Mouse (Mus musculus): Measurements from ENCODE around the gene Wfdc6a.

Wfdc6a gene

DNA sequence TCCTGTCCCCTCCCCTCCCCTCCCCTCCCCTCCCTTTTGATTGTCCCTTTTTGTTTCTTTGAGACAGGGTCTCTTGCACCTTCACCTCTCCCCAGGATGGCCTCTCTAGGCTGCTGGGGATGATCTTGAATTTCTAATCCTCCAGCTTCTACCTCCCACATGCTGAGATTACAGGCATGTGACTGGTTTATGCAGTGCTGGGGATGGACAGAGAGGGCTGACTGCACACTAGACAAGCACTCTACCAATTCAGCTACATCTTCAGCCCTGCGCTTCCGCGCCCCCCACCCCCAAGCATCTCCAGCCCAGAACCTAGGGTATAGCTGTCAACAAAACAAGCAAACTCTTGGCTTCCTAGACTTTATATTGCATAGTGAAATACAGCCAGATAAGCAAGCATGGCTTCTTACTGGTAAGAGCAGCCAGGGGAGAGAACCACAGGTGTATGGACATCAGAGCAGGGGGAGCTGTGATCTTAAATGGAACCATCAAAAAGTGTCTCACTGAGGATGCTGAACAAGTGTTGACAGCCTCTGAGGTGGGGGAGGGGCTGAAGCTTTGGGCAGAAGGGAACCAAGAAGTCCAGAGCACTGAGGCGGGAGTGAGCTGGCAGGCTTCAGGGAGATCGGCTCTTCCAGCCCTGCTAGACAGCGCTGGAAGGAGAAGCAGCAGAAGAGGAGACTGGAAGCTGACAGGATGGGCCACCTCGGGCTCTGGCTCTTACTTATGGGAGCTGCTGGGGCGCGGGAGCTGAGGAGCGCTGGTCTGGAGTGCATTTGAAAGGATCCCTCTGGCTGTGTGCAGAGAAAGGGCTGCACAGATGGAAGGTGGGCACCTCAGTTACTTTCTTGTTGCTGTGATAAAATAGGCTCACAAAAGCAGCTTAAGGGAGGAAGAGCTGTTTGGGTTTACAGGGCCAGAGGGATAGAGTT, 35.0 kb downstream of the Wfdc6a start:
- DNase-seq (ENCODE audit: low spot score), result no peak

- DNase-seq (ENCODE audit: low spot score), result no peak
Observed at GRCm38 (mm10) chr2:164549338-164549737, 35.9 kb downstream of the Wfdc6a start.

DNA sequence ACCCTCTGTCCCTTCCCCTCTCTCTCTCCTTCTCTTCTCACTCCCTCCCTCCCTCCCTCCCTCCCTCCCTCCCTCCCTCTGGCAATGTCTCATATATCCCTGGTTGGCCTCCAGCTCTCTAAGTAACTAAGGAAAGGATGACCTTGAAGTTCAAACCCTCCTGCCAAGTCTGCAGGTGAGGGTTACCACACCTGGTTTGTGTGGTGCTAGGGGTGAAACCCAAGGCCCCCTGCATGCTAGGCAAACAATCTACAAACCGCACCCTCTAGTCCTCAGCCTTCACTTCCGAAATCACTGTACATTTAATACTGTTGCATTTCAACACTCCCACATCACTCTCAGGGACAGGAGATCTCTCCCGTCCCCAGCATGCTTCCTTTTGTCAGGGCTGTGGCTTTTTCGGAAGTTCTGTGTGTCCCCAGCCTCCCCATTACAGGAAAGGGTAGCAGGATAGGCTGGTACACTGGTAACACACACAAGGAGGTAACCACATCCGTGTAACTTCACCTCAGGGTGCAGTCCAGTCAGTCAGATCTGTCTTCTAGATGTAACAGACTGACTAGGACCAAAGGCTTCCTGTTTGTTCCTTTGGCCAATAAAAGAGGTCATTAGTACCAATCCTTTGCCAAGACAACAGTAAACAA, 40.7 kb downstream of the Wfdc6a start:
- no peak for DNase-seq (ENCODE audit: low spot score)

GRCm38 (mm10) chr2:164543745-164544144, 41.5 kb downstream of the Wfdc6a start:
- no peak for DNase-seq (ENCODE audit: low spot score)

DNA sequence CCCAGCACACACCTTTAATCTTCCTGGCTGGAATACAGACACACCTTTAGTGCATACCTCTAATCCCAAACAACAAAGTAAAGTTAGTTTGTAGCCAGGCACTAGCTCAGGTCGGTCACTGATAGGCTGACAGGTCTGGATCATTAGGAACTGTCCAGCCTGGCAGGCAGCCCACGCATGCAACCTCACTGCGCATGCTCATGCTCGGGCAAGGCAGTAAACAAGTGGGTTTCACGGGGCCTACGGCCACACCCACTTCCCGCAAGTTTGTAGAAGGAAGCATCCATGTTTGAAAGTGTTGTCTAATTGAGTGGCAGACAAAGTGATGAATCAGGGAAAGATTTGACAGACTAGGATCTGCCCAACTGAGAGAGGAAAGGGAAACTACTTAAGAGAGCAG, 42.6 kb downstream of the Wfdc6a start:
- no peak for DNase-seq (ENCODE audit: low spot score)

- DNase-seq (ENCODE audit: low spot score), result no peak
Observed at GRCm38 (mm10) chr2:164542132-164542531, 43.1 kb downstream of the Wfdc6a start.

DNA sequence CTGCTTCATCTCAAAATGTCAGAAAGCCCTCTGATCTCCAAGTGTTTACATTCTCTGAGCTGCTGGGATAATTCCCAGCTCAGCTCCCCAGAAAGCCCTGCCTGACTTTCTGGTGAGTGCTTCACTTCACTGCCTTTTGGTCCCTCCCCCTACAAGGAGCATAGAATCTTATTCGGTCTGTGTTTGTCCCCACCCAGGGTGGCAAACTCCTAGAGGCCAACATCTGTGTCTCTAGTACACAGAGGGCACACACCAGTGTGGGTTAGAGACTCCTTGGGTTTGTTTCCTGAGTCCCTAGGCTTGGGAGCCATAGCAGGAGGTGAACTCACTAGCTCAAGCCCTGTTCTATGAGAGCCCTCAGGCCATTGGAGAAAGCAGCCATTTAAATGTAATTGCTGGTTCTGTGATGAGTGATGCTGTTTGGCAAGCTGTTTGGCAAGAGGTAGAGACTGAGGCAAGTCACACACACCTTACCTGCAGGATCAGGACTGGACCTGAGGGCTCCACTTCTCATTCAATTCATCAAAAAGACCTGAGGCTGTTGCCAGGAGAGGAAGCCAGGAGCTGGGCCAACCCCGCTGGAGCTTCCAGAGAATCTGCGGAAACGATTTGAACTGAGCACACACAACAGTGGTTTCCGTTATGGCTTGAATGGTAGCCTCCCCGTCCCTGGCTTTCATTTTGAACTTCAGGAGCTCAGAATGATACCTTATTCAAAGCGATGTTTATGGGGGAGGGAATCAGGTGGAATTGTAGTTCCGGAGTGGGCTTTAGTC, 44.4 kb downstream of the Wfdc6a start:
- DNase-seq (ENCODE audit: low spot score), result no peak

- no peak for DNase-seq (ENCODE audit: low spot score)
Observed at GRCm38 (mm10) chr2:164537003-164537402, 48.2 kb downstream of the Wfdc6a start.

DNA sequence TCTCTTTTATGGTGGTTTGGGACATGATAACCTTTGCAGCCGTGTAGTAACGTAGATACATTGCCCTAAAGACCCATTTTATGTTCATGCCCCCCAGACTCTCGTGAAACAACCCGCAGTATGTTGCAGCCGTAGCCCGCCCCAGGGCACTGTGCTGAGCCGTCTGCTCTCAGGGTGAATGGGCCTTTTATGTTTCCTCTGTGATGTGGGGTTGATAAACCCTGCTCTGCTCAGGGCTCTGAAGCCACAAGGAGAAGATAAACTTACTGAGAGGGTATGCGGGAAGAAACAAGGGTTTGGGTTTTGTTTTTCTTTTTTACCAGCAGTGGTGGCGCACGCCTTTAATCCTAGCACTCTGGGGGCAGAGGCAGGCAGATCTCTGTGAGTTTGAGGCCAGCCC, 50.9 kb downstream of the Wfdc6a start:
- DNase-seq (ENCODE audit: low spot score), result no peak

DNA sequence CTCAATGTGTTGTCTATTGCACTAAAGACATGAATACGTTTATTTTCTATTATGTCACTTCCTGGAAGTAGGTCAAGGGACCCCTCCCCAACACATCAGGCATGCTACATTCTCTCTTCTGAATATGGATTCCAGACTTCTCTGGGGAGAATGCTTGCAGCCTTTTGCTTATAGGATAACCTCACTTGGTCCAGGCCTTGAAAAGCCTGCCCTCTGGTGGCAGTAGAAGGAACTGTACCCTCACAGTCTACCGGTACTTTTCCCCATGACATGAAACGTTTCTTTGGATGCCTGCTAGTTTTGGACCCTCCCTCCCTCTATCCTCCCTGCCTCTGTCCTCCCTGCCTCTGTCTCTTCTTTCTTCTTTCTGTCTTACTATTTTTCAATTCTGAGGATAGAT, 54.1 kb downstream of the Wfdc6a start:
- peak; percentile 53 for DNase-seq (ENCODE audit: low spot score)
